ENCODE assay signal across 7 mouse cellular contexts in genomic region chr19:43729296-43730036, GRCm38 (mm10). TPM values are rescaled to one million over a fixed set of nuclear protein-coding genes. Genes with fewer than 3 reads are reported as not detected.
DNase-seq lines count a peak whose midpoint lies in the region; ATAC-seq lines count a peak whose summit lies in the region.

No protein-coding gene starts in this region.

- DNase-seq in urinary bladder, postnatal 4 days (ENCODE audit: low spot score in 2 of 2) = peak; percentile 33 to 59
- no peak for DNase-seq in urinary bladder, postnatal 10 days (ENCODE audit: low spot score)
- peak; percentile 52 for DNase-seq in thymus, postnatal 25 days
- DNase-seq in c-Kit-positive CD71-positive TER-119-positive erythroid progenitor cells, embryonic 14.5 days (ENCODE audit: low spot score) = no peak
- no peak for DNase-seq in layer of hippocampus, adult 9-11 months

- ATAC-seq in heart, embryonic 14.5 days (ENCODE audit: insufficient number of reproducible peaks, insufficient read depth, low FRiP score, low read depth) = no peak; the same call in 1 of the 2 replicates
- ATAC-seq in liver, embryonic 15.5 days (ENCODE audit: insufficient read depth) = no peak

- H3K4me3 ChIP-seq in heart, embryonic 14.5 days (ENCODE audit: control insufficient read depth in 1 of 2, insufficient read depth in 1 of 2, low read depth in 1 of 2, low read length in 2 of 2) = peak overlapping the region; percentile 27 to 36
- no peak overlapping the region for H3K4me3 ChIP-seq in liver, embryonic 15.5 days (replicated peaks)

- peaks cover 40% of the 10 kb centered on the region for H3K36me3 ChIP-seq in heart, embryonic 14.5 days (ENCODE audit: control insufficient read depth, insufficient read depth, low read length)
- H3K36me3 ChIP-seq in liver, embryonic 15.5 days (replicated peaks) = peaks cover 22% of the 10 kb centered on the region; the same call in 1 of the 2 replicates

- peaks cover 0 to 2% of the 10 kb centered on the region in 2 experiments; a peak in 1 of 4 replicates for H3K4me1 ChIP-seq in heart, embryonic 14.5 days (ENCODE audit: control insufficient read depth in 2 of 2, insufficient read depth in 2 of 2, low read length in 2 of 2)
- peaks cover 14% of the 10 kb centered on the region; the same call in 1 of the 2 replicates for H3K4me1 ChIP-seq in liver, embryonic 15.5 days (replicated peaks)

- H3K27me3 ChIP-seq in heart, embryonic 14.5 days (ENCODE audit: control insufficient read depth, insufficient read depth, low read length) = no peaks in the 10 kb centered on the region
- no peaks in the 10 kb centered on the region for H3K27me3 ChIP-seq in liver, embryonic 15.5 days

- H3K27ac ChIP-seq in heart, embryonic 14.5 days (replicated peaks in 1 of 2; ENCODE audit: control insufficient read depth in 1 of 2, insufficient read depth in 1 of 2, low read depth in 2 of 2, low read length in 2 of 2) = peak overlapping the region; percentile 9 to 28; a peak in 1 of 4 replicates
- no peak overlapping the region for H3K27ac ChIP-seq in liver, embryonic 15.5 days (replicated peaks)

- peak overlapping the region; percentile 67 for H3K4me2 ChIP-seq in heart, embryonic 14.5 days (ENCODE audit: low read length)
- H3K4me2 ChIP-seq in liver, embryonic 15.5 days = peak overlapping the region; percentile 30

- no peaks in the 10 kb centered on the region for H3K9me3 ChIP-seq in heart, embryonic 14.5 days (ENCODE audit: control insufficient read depth, low read length)
- no peaks in the 10 kb centered on the region for H3K9me3 ChIP-seq in liver, embryonic 15.5 days (replicated peaks)

- WGBS in heart, embryonic 14.5 days = 34% methylated on average over 22 of the region's 22 CpGs
- 55% methylated on average over 22 of the region's 22 CpGs for WGBS in liver, embryonic 15.5 days (ENCODE audit: insufficient replicate concordance)

- peak overlapping the region; percentile 55 for H3K9ac ChIP-seq in heart, embryonic 14.5 days (ENCODE audit: low read length)
- H3K9ac ChIP-seq in liver, embryonic 15.5 days = no peak overlapping the region

RNA-seq across cellular contexts. Expression of gene Cutc, which starts 23.3 kb away (rescaled TPM):
- 9.2 and 9.4 TPM in 2 replicates for polyA plus RNA-seq in heart, embryonic 14.5 days (2014; fragmentation: Nextera tagmentation; extraction: Ambion mirVana)
- polyA plus RNA-seq in liver, embryonic 15.5 days (2015; fragmentation: Nextera tagmentation; extraction: Ambion mirVana) = 8.9 and 11.4 TPM in 2 replicates

RNA-seq across cellular contexts. Expression of gene Cox15, which starts 23.3 kb away (rescaled TPM):
- polyA plus RNA-seq in heart, embryonic 14.5 days (2014; fragmentation: Nextera tagmentation; extraction: Ambion mirVana) = 10.0 and 11.3 TPM in 2 replicates
- 4.4 and 4.5 TPM in 2 replicates for polyA plus RNA-seq in liver, embryonic 15.5 days (2015; fragmentation: Nextera tagmentation; extraction: Ambion mirVana)

RNA-seq across cellular contexts. Expression of gene Entpd7, which starts 40.0 kb away (rescaled TPM):
- polyA plus RNA-seq in heart, embryonic 14.5 days (2014; fragmentation: Nextera tagmentation; extraction: Ambion mirVana) = 6.9 TPM in 2 replicates
- 2.4 and 2.5 TPM in 2 replicates for polyA plus RNA-seq in liver, embryonic 15.5 days (2015; fragmentation: Nextera tagmentation; extraction: Ambion mirVana)

RNA-seq across cellular contexts. Expression of gene Abcc2, which starts 52.5 kb away (rescaled TPM):
- 0.03 TPM in 2 replicates for polyA plus RNA-seq in heart, embryonic 14.5 days (2014; fragmentation: Nextera tagmentation; extraction: Ambion mirVana)
- polyA plus RNA-seq in liver, embryonic 15.5 days (2015; fragmentation: Nextera tagmentation; extraction: Ambion mirVana) = 10.6 and 11.7 TPM in 2 replicates

RNA-seq across cellular contexts. Expression of gene Slc25a28, which starts 54.8 kb away (rescaled TPM):
- 10.4 and 10.8 TPM in 2 replicates for polyA plus RNA-seq in heart, embryonic 14.5 days (2014; fragmentation: Nextera tagmentation; extraction: Ambion mirVana)
- 5.1 and 5.7 TPM in 2 replicates for polyA plus RNA-seq in liver, embryonic 15.5 days (2015; fragmentation: Nextera tagmentation; extraction: Ambion mirVana)

Comparison
In these comparisons a context has a peak if more than half of its experiments do, and no peak if none do; other contexts are left out.
1. DNase-seq: peak in urinary bladder, postnatal 4 days (2 of 2) and thymus, postnatal 25 days (single experiment); none in urinary bladder, postnatal 10 days (single experiment), c-Kit-positive CD71-positive TER-119-positive erythroid progenitor cells, embryonic 14.5 days (single experiment) and layer of hippocampus, adult 9-11 months (single experiment).